Mouse (Mus musculus) stomach, embryonic 14.5 days (tissue): ENCODE results near the gene Dcun1d4. TPM values are rescaled to one million over a fixed set of nuclear protein-coding genes. Genes with fewer than 3 reads are reported as not detected.

ENCODE experiments used
- ATAC-seq: fragments of 200-750 bp; cut with Nextera tagmentation; 2 replicates; pipeline ENCODE4 v1.8.0; 2017; ENCODE audit warnings: low read depth, moderate TSS enrichment; ENCODE audit not compliant: insufficient number of reproducible peaks, insufficient read depth, low FRiP score
- H3K27ac ChIP-seq: fragments of 300-500 bp; sonication (generic); 2 replicates; pipeline ENCODE4 v1.5.1; 2014; ENCODE audit warnings: mild to moderate bottlenecking, low read length, moderate library complexity, mixed read lengths
- H3K27me3 ChIP-seq: fragments of 300-500 bp; sonication (generic); 2 replicates; pipeline ENCODE4 v1.6.1; 2014; ENCODE audit warnings: low read length, control low read depth, mixed read lengths; ENCODE audit not compliant: control insufficient read depth, insufficient read depth
- H3K36me3 ChIP-seq: fragments of 300-500 bp; sonication (generic); 2 replicates; pipeline ENCODE4 v1.6.1; 2014; ENCODE audit warnings: mild to moderate bottlenecking, control low read depth, low read length, moderate library complexity, mixed read lengths; ENCODE audit not compliant: control insufficient read depth, insufficient read depth
- H3K4me1 ChIP-seq: fragments of 300-500 bp; sonication (generic); 2 replicates; pipeline ENCODE4 v1.6.1; 2014; ENCODE audit warnings: low read length, control low read depth, mixed read lengths; ENCODE audit not compliant: control insufficient read depth, insufficient read depth
- H3K4me2 ChIP-seq: fragments of 300-500 bp; sonication (generic); replicated peaks from 2 replicates; pipeline ENCODE4 v1.6.1; 2014; ENCODE audit warnings: low read depth, low read length, control low read depth
- H3K4me3 ChIP-seq: fragments of 300-500 bp; sonication (generic); 2 replicates; pipeline ENCODE4 v1.5.1; 2014; ENCODE audit warnings: low read depth, low read length, control low read depth
- H3K9ac ChIP-seq: fragments of 300-500 bp; sonication (generic); replicated peaks from 2 replicates; pipeline ENCODE4 v1.6.1; 2014; ENCODE audit warnings: low read depth, mild to moderate bottlenecking, control low read depth, low read length, moderate library complexity, mixed read lengths
- H3K9me3 ChIP-seq: fragments of 300-500 bp; sonication (generic); 2 replicates; pipeline ENCODE4 v1.6.1; 2016; ENCODE audit warnings: low read depth, low read length, control low read depth; ENCODE audit not compliant: control insufficient read depth
- WGBS: fragments of 180-500 bp; shearing (Covaris S2); extraction: QIAGEN DNeasy Blood & Tissue Kit; methylation state at CpG from one replicate; pipeline ENCODE4 v1.1.7; 2014; 5-methylcytosine and 5-hydroxymethylcytosine counted together
- polyA plus RNA-seq: library from polyadenylated mRNA; unstranded; fragments of >200 nt; fragmentation: Nextera tagmentation; extraction: Ambion mirVana; gene quantifications from 2 replicates; pipeline ENCODE4 v1.2.1, GENCODE M21; 2014

The Dcun1d4 gene
- polyA plus RNA-seq, 1 experiment from 2014 or later, result 33.3 TPM

- under 1% methylated on average over 60 of the region's 70 CpGs for WGBS
- H3K4me1 ChIP-seq, result peaks cover 9% of the 10 kb centered on the region; the same call in 1 of the 2 replicates
- peak overlapping the region; percentile 94 for H3K4me2 ChIP-seq
- peak overlapping the region; percentile 60 for H3K9ac ChIP-seq
- no peaks in the 10 kb centered on the region for H3K27me3 ChIP-seq
- no peaks in the 10 kb centered on the region for H3K36me3 ChIP-seq
- peak; percentile 30 for ATAC-seq
- peak overlapping the region; percentile 96 for H3K27ac ChIP-seq
- peak overlapping the region; percentile 87 for H3K4me3 ChIP-seq
- no peaks in the 10 kb centered on the region for H3K9me3 ChIP-seq
Measured at GRCm38 (mm10) chr5:73491074-73491836, 10.5 kb downstream of the Dcun1d4 start.

- Histone ChIP-seq H3K4me3 (peak overlapping the region; percentile 87), H3K27me3 (no peaks in the 10 kb centered on the region), H3K4me2 (peak overlapping the region; percentile 94), H3K9ac (peak overlapping the region; percentile 60), H3K27ac (peak overlapping the region; percentile 96), H3K4me1 (peaks cover 9% of the 10 kb centered on the region; the same call in 1 of the 2 replicates), H3K9me3 (no peaks in the 10 kb centered on the region), H3K36me3 (no peaks in the 10 kb centered on the region)
- under 1% methylated on average over 58 of the region's 59 CpGs for WGBS
- peak; percentile 74 for ATAC-seq
Measured at GRCm38 (mm10) chr5:73491837-73492720, 11.3 kb downstream of the Dcun1d4 start.

GRCm38 (mm10) chr5:73497401-73497800 lies 16.6 kb downstream of the Dcun1d4 start:
- Histone ChIP-seq H3K4me2 (no peak overlapping the region), H3K4me1 (peaks cover 7% of the 10 kb centered on the region; the same call in 1 of the 2 replicates), H3K9ac (no peak overlapping the region), H3K36me3 (no peaks in the 10 kb centered on the region), H3K4me3 (no peak overlapping the region), H3K9me3 (no peaks in the 10 kb centered on the region), H3K27me3 (no peaks in the 10 kb centered on the region), H3K27ac (no peak overlapping the region)
- no peak for ATAC-seq
- WGBS, result 74% methylated on average over 3 of the region's 3 CpGs

- Histone ChIP-seq H3K9me3 (no peaks in the 10 kb centered on the region), H3K27ac (no peak overlapping the region), H3K4me3 (no peak overlapping the region), H3K27me3 (no peaks in the 10 kb centered on the region), H3K9ac (no peak overlapping the region), H3K4me2 (no peak overlapping the region), H3K4me1 (no peaks in the 10 kb centered on the region), H3K36me3 (no peaks in the 10 kb centered on the region)
- 70% methylated on average over 8 of the region's 8 CpGs for WGBS
- no peak for ATAC-seq
Measured at GRCm38 (mm10) chr5:73498559-73498958, 17.8 kb downstream of the Dcun1d4 start.

- H3K4me3 ChIP-seq, result no peak overlapping the region
- 72% methylated on average over 7 of the region's 7 CpGs for WGBS
- no peaks in the 10 kb centered on the region for H3K4me1 ChIP-seq
- H3K9ac ChIP-seq, result no peak overlapping the region
- no peak for ATAC-seq
- H3K9me3 ChIP-seq, result no peaks in the 10 kb centered on the region
- H3K4me2 ChIP-seq, result no peak overlapping the region
- H3K27ac ChIP-seq, result no peak overlapping the region
- H3K27me3 ChIP-seq, result no peaks in the 10 kb centered on the region
- H3K36me3 ChIP-seq, result no peaks in the 10 kb centered on the region
Measured at GRCm38 (mm10) chr5:73500867-73501440, 20.2 kb downstream of the Dcun1d4 start.

- 88% methylated on average over 9 of the region's 9 CpGs for WGBS
- no peaks in the 10 kb centered on the region for H3K36me3 ChIP-seq
- H3K4me3 ChIP-seq, result no peak overlapping the region
- H3K27ac ChIP-seq, result no peak overlapping the region
- no peaks in the 10 kb centered on the region for H3K27me3 ChIP-seq
- H3K4me2 ChIP-seq, result no peak overlapping the region
- no peak for ATAC-seq
- H3K4me1 ChIP-seq, result no peaks in the 10 kb centered on the region
- no peak overlapping the region for H3K9ac ChIP-seq
- H3K9me3 ChIP-seq, result no peaks in the 10 kb centered on the region
Measured at GRCm38 (mm10) chr5:73502422-73502821, 21.6 kb downstream of the Dcun1d4 start.

GRCm38 (mm10) chr5:73503015-73503757 lies 22.4 kb downstream of the Dcun1d4 start:
- H3K9ac ChIP-seq, result no peak overlapping the region
- no peaks in the 10 kb centered on the region for H3K36me3 ChIP-seq
- 0 out of 2 replicates have a peak, but pooled peaks have one; percentile 10 for ATAC-seq
- H3K4me1 ChIP-seq, result no peaks in the 10 kb centered on the region
- H3K9me3 ChIP-seq, result no peaks in the 10 kb centered on the region
- no peak overlapping the region for H3K4me2 ChIP-seq
- WGBS, result 70% methylated on average over 12 of the region's 12 CpGs
- H3K27me3 ChIP-seq, result no peaks in the 10 kb centered on the region
- H3K4me3 ChIP-seq, result no peak overlapping the region
- H3K27ac ChIP-seq, result no peak overlapping the region

GRCm38 (mm10) chr5:73511074-73511473 lies 30.3 kb downstream of the Dcun1d4 start:
- no peaks in the 10 kb centered on the region for H3K9me3 ChIP-seq
- no peak overlapping the region for H3K4me2 ChIP-seq
- no peaks in the 10 kb centered on the region for H3K27me3 ChIP-seq
- no peak overlapping the region for H3K4me3 ChIP-seq
- WGBS, result 86% methylated on average over 14 of the region's 14 CpGs
- no peak for ATAC-seq
- H3K4me1 ChIP-seq, result peaks cover 11% of the 10 kb centered on the region; the same call in 1 of the 2 replicates
- no peak overlapping the region for H3K27ac ChIP-seq
- H3K9ac ChIP-seq, result no peak overlapping the region
- peaks cover 3% of the 10 kb centered on the region for H3K36me3 ChIP-seq
